Mouse (Mus musculus) stomach, postnatal 0 days (tissue): ENCODE results near the gene Psmb5. TPM values are rescaled to one million over a fixed set of nuclear protein-coding genes. Genes with fewer than 3 reads are reported as not detected.
A peak's percentile ranks its signal among the peaks of the same experiment; 100 is the strongest.

ENCODE experiments used
- ATAC-seq: fragments of 200-750 bp; cut with Nextera tagmentation; 2 replicates; pipeline ENCODE4 v1.8.0; 2017; ENCODE audit not compliant: low FRiP score, low TSS enrichment
- DNase-seq: peaks from one replicate; pipeline ENCODE4 v3.0.0-alpha.2; 2016; ENCODE audit warnings: low spot score
- H3K27ac ChIP-seq: fragments of 300-500 bp; sonication (generic); replicated peaks from 2 replicates; pipeline ENCODE4 v1.5.1; 2014; ENCODE audit warnings: mild to moderate bottlenecking, control low read depth
- H3K27me3 ChIP-seq: fragments of 300-500 bp; sonication (generic); 2 replicates; pipeline ENCODE4 v1.6.1; 2014; ENCODE audit warnings: low read length; ENCODE audit not compliant: control insufficient read depth, insufficient read depth
- H3K36me3 ChIP-seq: fragments of 300-500 bp; sonication (generic); 2 replicates; pipeline ENCODE4 v1.6.1; 2014; ENCODE audit warnings: low read length, mixed read lengths; ENCODE audit not compliant: control insufficient read depth, insufficient read depth
- H3K4me1 ChIP-seq: fragments of 300-500 bp; sonication (generic); replicated peaks from 2 replicates; pipeline ENCODE4 v1.6.1; 2014; ENCODE audit warnings: antibody characterized with exemption; ENCODE audit not compliant: control insufficient read depth, insufficient read depth
- H3K4me2 ChIP-seq: fragments of 300-500 bp; sonication (generic); replicated peaks from 2 replicates; pipeline ENCODE4 v1.6.1; 2014; ENCODE audit warnings: low read depth, mild to moderate bottlenecking, control low read depth, moderate library complexity
- H3K4me3 ChIP-seq: fragments of 300-500 bp; sonication (generic); 2 replicates; pipeline ENCODE4 v1.5.1; 2014; ENCODE audit warnings: low read depth, low read length, control low read depth
- H3K9ac ChIP-seq: fragments of 300-500 bp; sonication (generic); 2 replicates; pipeline ENCODE4 v1.6.1; 2014; ENCODE audit warnings: mild to moderate bottlenecking, low read length, control low read depth, mixed read lengths
- H3K9me3 ChIP-seq: fragments of 300-500 bp; sonication (generic); 2 replicates; pipeline ENCODE4 v1.6.1; 2016; ENCODE audit warnings: low read length; ENCODE audit not compliant: control insufficient read depth
- CTCF ChIP-seq: IDR thresholded peaks from 2 replicates; pipeline ENCODE4 v1.5.1; 2016; ENCODE audit warnings: antibody characterized with exemption, low read depth, mild to moderate bottlenecking, moderate library complexity
- EP300 ChIP-seq: optimal IDR thresholded peaks from 2 replicates; pipeline ENCODE3; 2016; ENCODE audit warnings: antibody characterized with exemption
- WGBS: fragments of 180-500 bp; shearing (Covaris S2); extraction: QIAGEN DNeasy Blood & Tissue Kit; methylation state at CpG from one replicate; pipeline ENCODE4 v1.1.7; 2014; 5-methylcytosine and 5-hydroxymethylcytosine counted together
- polyA plus RNA-seq: library from polyadenylated mRNA; unstranded; fragments of >200 nt; fragmentation: Nextera tagmentation; extraction: Ambion mirVana; gene quantifications from 2 replicates; pipeline ENCODE4 v1.2.1, GENCODE M21; 2015

Psmb5 gene
- polyA plus RNA-seq: 279 and 291 TPM in 2 replicates

- H3K9me3 ChIP-seq: no peaks in the 10 kb centered on the region
- peak within 1 kb of the TSS; percentile 88 for H3K9ac ChIP-seq
- H3K4me2 ChIP-seq: peak within 1 kb of the TSS; percentile 66
- H3K4me3 ChIP-seq: peak within 1 kb of the TSS; percentile 82
- H3K27ac ChIP-seq: peak within 1 kb of the TSS; percentile 65
- ATAC-seq: peak; percentile 87
- 0 out of 2 replicates have a peak, but pooled peaks cover 6% of the 10 kb centered on the region for H3K36me3 ChIP-seq
- TF ChIP-seq CTCF: no peak
- 0% methylated on average over 25 of the region's 25 CpGs for WGBS
- DNase-seq: peak; percentile 90
- no peaks in the 10 kb centered on the region for H3K4me1 ChIP-seq
- no peaks in the 10 kb centered on the region for H3K27me3 ChIP-seq
Measured at GRCm38 (mm10) chr14:54617897-54618365, at the start of gene Psmb5. Psmb5 (minus strand) TSS chr14:54618022.

- TF ChIP-seq CTCF: no peak
- no peak for TF ChIP-seq EP300
Measured at GRCm38 (mm10) chr14:54664477-54665222, 46.8 kb upstream of the Psmb5 start.

GRCm38 (mm10) chr14:54660009-54660408, 42.2 kb upstream of the Psmb5 start:
- Histone ChIP-seq H3K9ac (no peak overlapping the region), H3K9me3 (no peaks in the 10 kb centered on the region), H3K27me3 (no peaks in the 10 kb centered on the region), H3K4me3 (no peak overlapping the region), H3K36me3 (peaks cover 49% of the 10 kb centered on the region), H3K4me2 (no peak overlapping the region), H3K27ac (no peak overlapping the region), H3K4me1 (no peaks in the 10 kb centered on the region)
- ATAC-seq: no peak
- TF ChIP-seq CTCF: no peak
- 81% methylated on average over 2 of the region's 2 CpGs for WGBS
- no peak for DNase-seq

More at GRCm38 (mm10) chr14:54664477-54665222, 46.8 kb upstream of the Psmb5 start:
- Histone ChIP-seq H3K4me3 (no peak overlapping the region), H3K36me3 (peaks cover 40% of the 10 kb centered on the region), H3K9me3 (no peaks in the 10 kb centered on the region), H3K27me3 (no peaks in the 10 kb centered on the region), H3K27ac (no peak overlapping the region), H3K9ac (no peak overlapping the region), H3K4me2 (no peak overlapping the region), H3K4me1 (no peaks in the 10 kb centered on the region)
- DNase-seq (no peak), ATAC-seq (no peak)
- 92% methylated on average over 10 of the region's 10 CpGs for WGBS

- Histone ChIP-seq H3K36me3 (peaks cover 34% of the 10 kb centered on the region), H3K27me3 (no peaks in the 10 kb centered on the region), H3K4me2 (peak overlapping the region; percentile 72), H3K9me3 (no peaks in the 10 kb centered on the region), H3K27ac (peak overlapping the region; percentile 53), H3K4me3 (peak overlapping the region; percentile 48), H3K9ac (peak overlapping the region; percentile 69), H3K4me1 (0 out of 2 replicates have a peak, but pooled peaks cover 4% of the 10 kb centered on the region)
- DNase-seq (peak; percentile 91), ATAC-seq (peak; percentile 88)
- TF ChIP-seq CTCF (peak; percentile 33), EP300 (no peak)
- 2% methylated on average over 12 of the region's 12 CpGs for whole genome bisulfite sequencing
Measured at GRCm38 (mm10) chr14:54653496-54653895, 35.7 kb upstream of the Psmb5 start.

GRCm38 (mm10) chr14:54652787-54653186, 35.0 kb upstream of the Psmb5 start:
- peak overlapping the region; percentile 48 for H3K4me3 ChIP-seq
- H3K27me3 ChIP-seq: no peaks in the 10 kb centered on the region
- H3K27ac ChIP-seq: no peak overlapping the region
- no peaks in the 10 kb centered on the region for H3K9me3 ChIP-seq
- TF ChIP-seq EP300: no peak
- TF ChIP-seq CTCF: no peak
- 0 out of 2 replicates have a peak, but pooled peaks cover 4% of the 10 kb centered on the region for H3K4me1 ChIP-seq
- peak overlapping the region; percentile 69 for H3K9ac ChIP-seq
- peaks cover 30% of the 10 kb centered on the region for H3K36me3 ChIP-seq
- WGBS: under 1% methylated on average over 7 of the region's 7 CpGs
- no peak for ATAC-seq
- peak overlapping the region; percentile 72 for H3K4me2 ChIP-seq
- no peak for DNase-seq

GRCm38 (mm10) chr14:54651556-54651955, 33.7 kb upstream of the Psmb5 start:
- Histone ChIP-seq H3K4me1 (0 out of 2 replicates have a peak, but pooled peaks cover 4% of the 10 kb centered on the region), H3K9ac (no peak overlapping the region), H3K27ac (no peak overlapping the region), H3K4me2 (no peak overlapping the region), H3K36me3 (peaks cover 24% of the 10 kb centered on the region), H3K27me3 (no peaks in the 10 kb centered on the region), H3K9me3 (no peaks in the 10 kb centered on the region), H3K4me3 (no peak overlapping the region)
- TF ChIP-seq CTCF (no peak), EP300 (no peak)
- 79% methylated on average over 4 of the region's 4 CpGs for WGBS
- DNase-seq: no peak
- ATAC-seq: no peak
